Mouse (Mus musculus) spleen, postnatal 4 days (tissue): ENCODE measurements around the gene Fam120c.
"Not testable (repeated sequence)": the region's sequence is repeated elsewhere in the genome, so short reads cannot be mapped to it uniquely, and the experiment has no call there.

Source experiments
- DNase-seq, 2 experiments: peaks; one replicate each; pipeline ENCODE4 v3.0.0; 2022; ENCODE audit warnings: low spot score in 2 of 2

Fam120c gene

GRCm38 (mm10) chrX:151343761-151344500 lies at the start of gene Fam120c:
TSS of gene Fam120c (plus strand) at chrX:151344175.
- DNase-seq, result peak; percentile 77 to 88

- no peak for DNase-seq
Measured at GRCm38 (mm10) chrX:151298329-151298728, 45.6 kb upstream of the Fam120c start.

- DNase-seq, result no peak
Measured at GRCm38 (mm10) chrX:151313732-151314131, 30.2 kb upstream of the Fam120c start.

- DNase-seq, result no peak
Measured at GRCm38 (mm10) chrX:151333615-151334014, 10.4 kb upstream of the Fam120c start.

GRCm38 (mm10) chrX:151337804-151338203 lies 6.2 kb upstream of the Fam120c start:
- DNase-seq, result no peak

- DNase-seq, result peak; percentile 45 to 76
Measured at GRCm38 (mm10) chrX:151344501-151344984, 568 bp downstream of the Fam120c start.

- no peak for DNase-seq
Measured at GRCm38 (mm10) chrX:151345333-151346125, 1.6 kb downstream of the Fam120c start.

GRCm38 (mm10) chrX:151347278-151347677 lies 3.3 kb downstream of the Fam120c start:
- no peak for DNase-seq

- no peak for DNase-seq
Measured at GRCm38 (mm10) chrX:151349322-151349721, 5.3 kb downstream of the Fam120c start.

- no peak for DNase-seq
Measured at GRCm38 (mm10) chrX:151418801-151419200, 74.8 kb downstream of the Fam120c start.

GRCm38 (mm10) chrX:151420791-151421190 lies 76.8 kb downstream of the Fam120c start:
- DNase-seq, result no peak

- no peak for DNase-seq
Measured at GRCm38 (mm10) chrX:151443637-151444036, 99.7 kb downstream of the Fam120c start.

GRCm38 (mm10) chrX:151444189-151444588 lies 100.2 kb downstream of the Fam120c start:
- DNase-seq, result no peak

GRCm38 (mm10) chrX:151488128-151488527 lies 144.2 kb downstream of the Fam120c start:
- DNase-seq, result no peak

- not testable (repeated sequence) for DNase-seq
Measured at GRCm38 (mm10) chrX:151493269-151493668, 149.3 kb downstream of the Fam120c start.

- DNase-seq, result no peak
Measured at GRCm38 (mm10) chrX:151496596-151496995, 152.6 kb downstream of the Fam120c start.

- no peak for DNase-seq
Measured at GRCm38 (mm10) chrX:151508536-151508935, 164.6 kb downstream of the Fam120c start.

- no peak for DNase-seq
Measured at GRCm38 (mm10) chrX:151509906-151510305, 165.9 kb downstream of the Fam120c start.

- DNase-seq, result no peak
Measured at GRCm38 (mm10) chrX:151513066-151513465, 169.1 kb downstream of the Fam120c start.

GRCm38 (mm10) chrX:151513694-151514093 lies 169.7 kb downstream of the Fam120c start:
- no peak for DNase-seq

GRCm38 (mm10) chrX:151518181-151518580 lies 174.2 kb downstream of the Fam120c start:
- DNase-seq, result peak in 1 of 2 experiments; percentile 20

- no peak for DNase-seq
Measured at GRCm38 (mm10) chrX:151520127-151520457, 176.1 kb downstream of the Fam120c start.
